Mouse (Mus musculus): ENCODE results near the gene Zfp36l2.

The Zfp36l2 gene

DNA sequence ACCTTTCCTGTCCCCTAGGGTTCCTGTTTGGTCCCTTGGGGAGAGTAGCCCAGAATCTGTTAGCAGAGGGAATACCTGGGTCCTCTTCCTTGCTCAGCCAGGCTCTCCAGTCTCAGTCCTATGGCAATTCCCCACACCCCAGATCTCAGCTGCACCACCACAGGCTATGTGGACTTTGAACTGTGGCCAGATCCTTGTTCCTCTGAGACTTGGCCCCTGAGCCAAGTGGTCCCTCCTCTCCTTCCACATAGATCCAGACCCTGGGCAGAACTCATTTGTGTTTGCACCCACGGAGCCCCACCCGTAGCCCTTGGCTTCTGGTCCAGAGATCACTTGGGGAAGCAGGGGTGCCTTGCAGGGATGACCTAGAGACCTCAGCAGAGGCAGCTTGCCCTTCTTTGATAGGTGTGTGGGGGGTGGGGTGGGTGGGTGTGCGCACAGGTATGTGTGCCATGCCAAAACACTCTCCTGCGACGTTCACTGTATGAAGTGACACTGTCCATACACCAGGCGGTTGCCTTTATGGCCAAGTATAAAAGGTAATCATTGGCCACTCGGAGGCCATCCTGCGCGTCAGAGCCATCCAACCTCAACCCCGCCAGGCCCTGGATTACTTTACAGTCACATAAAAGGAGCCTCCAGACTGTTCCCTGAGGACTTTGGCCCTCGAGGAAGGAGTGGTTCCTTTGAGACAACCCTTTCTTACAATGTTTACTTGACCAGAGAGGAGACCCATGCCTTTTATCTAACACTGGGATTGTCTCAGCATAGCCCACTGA, 50.2 kb downstream of the Zfp36l2 start:
- in situ Hi-C loops (cut with MboI, MseI): loop anchor here in 1 of 2 experiments (25.0 kb wide), 1 partner anchor 825 kb away; the partner anchor contains the start of gene Ppm1b

DNA sequence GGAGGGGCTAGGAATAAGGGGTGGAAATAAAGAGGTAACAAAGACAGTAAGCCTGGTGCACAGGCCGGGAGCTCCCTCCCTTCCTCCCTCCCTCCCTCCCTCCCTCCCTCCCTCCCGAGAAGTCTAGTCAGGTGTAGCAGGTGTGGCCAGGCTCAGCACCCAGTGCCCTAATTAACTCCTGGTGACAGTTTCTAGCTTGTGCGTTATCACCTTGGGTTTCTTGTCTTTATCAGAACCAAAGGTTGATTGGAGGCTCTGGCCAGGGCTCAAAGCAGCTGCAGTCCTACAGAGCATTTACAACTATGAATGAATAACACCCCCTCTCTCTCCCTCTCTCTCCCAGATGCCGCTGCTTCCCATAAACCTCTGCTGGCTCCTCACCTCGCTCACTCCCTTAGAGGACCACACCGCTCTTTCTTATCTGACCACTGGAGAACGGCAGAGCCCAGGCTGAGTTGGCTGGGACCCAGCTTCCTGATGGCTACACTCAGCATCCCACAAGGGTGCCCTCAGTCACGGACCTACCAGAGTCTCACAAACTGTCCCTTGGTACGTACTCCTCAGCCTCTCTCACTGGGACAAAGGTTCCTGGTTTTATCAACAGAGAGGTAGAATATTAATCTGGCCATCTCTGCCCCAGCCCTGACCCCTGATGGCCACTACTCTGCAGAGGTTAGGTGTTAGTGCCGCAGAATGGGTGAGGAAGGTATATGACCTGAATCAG, 50.9 kb downstream of the Zfp36l2 start:
- in situ Hi-C loops (cut with MboI, MseI): loop anchor here in 1 of 2 experiments (25.0 kb wide), 1 partner anchor 825 kb away; the partner anchor contains the start of gene Ppm1b

DNA sequence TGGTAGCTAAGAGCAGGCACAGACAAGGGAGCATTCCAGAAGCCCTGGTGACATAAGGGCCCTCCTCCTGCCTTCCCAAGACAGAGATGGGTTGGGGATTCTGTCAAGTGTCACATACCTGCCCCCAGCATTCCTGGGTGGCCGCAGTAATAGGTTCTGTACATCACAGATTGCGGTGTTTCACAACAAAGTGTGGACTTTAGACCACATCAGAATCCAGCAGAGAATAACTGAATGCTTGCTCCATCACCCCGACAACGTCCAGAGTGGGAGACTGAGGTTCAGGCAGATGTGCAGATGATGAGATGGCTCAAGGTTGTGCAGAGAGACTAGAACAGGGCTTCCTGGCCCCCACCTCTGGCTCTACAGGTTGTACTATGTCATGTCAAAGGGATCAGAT, 51.5 kb downstream of the Zfp36l2 start:
- in situ Hi-C loops (cut with MboI, MseI): loop anchor here in 1 of 2 experiments (25.0 kb wide), 1 partner anchor 826 kb away; the partner anchor contains the start of gene Ppm1b

DNA sequence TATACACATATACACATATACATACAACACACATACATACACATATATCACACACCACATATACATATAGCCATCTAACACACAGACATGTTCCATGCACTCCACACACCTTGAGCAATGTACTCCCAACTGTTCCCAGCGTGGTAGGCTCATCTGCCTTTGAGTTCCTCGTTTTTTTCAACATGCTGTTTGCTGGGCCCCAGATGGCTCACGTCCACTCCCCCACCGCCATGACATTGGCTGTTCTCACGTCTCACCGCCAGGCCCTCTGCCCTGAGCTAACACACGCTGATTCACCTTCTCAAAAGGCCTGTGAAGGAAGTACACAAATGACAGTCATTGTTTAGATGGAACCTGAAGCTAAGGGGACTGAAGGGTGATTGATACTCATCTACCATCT, 52.5 kb downstream of the Zfp36l2 start:
- in situ Hi-C loops (cut with MboI, MseI): loop anchor here in 1 of 2 experiments (25.0 kb wide), 1 partner anchor 827 kb away; the partner anchor contains the start of gene Ppm1b
